Mouse (Mus musculus): Measurements from ENCODE around the gene Dnaic2.

GRCm38 (mm10) chr11:114711861-114712260 is 15.3 kb upstream of the Dnaic2 start:
- TF ChIP-seq POLR2A (IDR thresholded peaks at IDR 0.05; ENCODE audit: borderline replicate concordance, insufficient read depth, low read length), result no peak
- no peak for TF ChIP-seq CTCF (IDR thresholded peaks at IDR 0.05; ENCODE audit: borderline replicate concordance, insufficient read depth, low read depth, low read length)

Measured in cerebellum, adult 2 months (tissue).